Mouse (Mus musculus): ENCODE measurements around the gene Cep55. TPM values are rescaled to one million over a fixed set of nuclear protein-coding genes. Genes with fewer than 3 reads are reported as not detected.

The Cep55 gene
- polyA plus RNA-seq, 1 experiment from 2014 or later, result 46.9 TPM

Other genes with a start within 250 kb of the Cep55 start
- 3.4 and 5.3 TPM in 2 replicates for gene Myof, start 11.4 kb upstream of the Cep55 start, polyA plus RNA-seq (2014; fragmentation: Nextera tagmentation; extraction: Ambion mirVana)
- gene Ffar4, start 42.1 kb downstream of the Cep55 start, polyA plus RNA-seq (2014; fragmentation: Nextera tagmentation; extraction: Ambion mirVana), result not detected in 2 replicates
- gene Rbp4, start 70.3 kb downstream of the Cep55 start, polyA plus RNA-seq (2014; fragmentation: Nextera tagmentation; extraction: Ambion mirVana), result 1.1 and 2.0 TPM in 2 replicates
- 0.24 TPM in 1 of 2 replicates, not detected in the other for gene Pde6c, start 77.8 kb downstream of the Cep55 start, polyA plus RNA-seq (2014; fragmentation: Nextera tagmentation; extraction: Ambion mirVana)
- gene Fra10ac1, start 169.1 kb downstream of the Cep55 start, polyA plus RNA-seq (2014; fragmentation: Nextera tagmentation; extraction: Ambion mirVana), result 47.2 and 54.0 TPM in 2 replicates
- gene Lgi1, start 209.5 kb downstream of the Cep55 start, polyA plus RNA-seq (2014; fragmentation: Nextera tagmentation; extraction: Ambion mirVana), result 2.1 TPM in 2 replicates

Data from hindbrain, embryonic 11.5 days (tissue).